Mouse (Mus musculus) embryo, embryonic 11 days (tissue): ENCODE results near the gene Prmt1.

Experiments
- DNase-seq: peaks from one replicate; pipeline ENCODE4 v3.0.0-alpha.2; 2015

The Prmt1 gene

GRCm38 (mm10) chr7:45012011-45012410, 25.6 kb upstream of the Prmt1 start:
- DNase-seq = no peak

- DNase-seq = no peak
Measured at GRCm38 (mm10) chr7:45008411-45008810, 22.0 kb upstream of the Prmt1 start.

GRCm38 (mm10) chr7:45007846-45008245, 21.5 kb upstream of the Prmt1 start:
- DNase-seq = no peak

- DNase-seq = no peak
Measured at GRCm38 (mm10) chr7:45007141-45007540, 20.8 kb upstream of the Prmt1 start.

- DNase-seq = no peak
Measured at GRCm38 (mm10) chr7:45006503-45006902, 20.1 kb upstream of the Prmt1 start.

- DNase-seq = no peak
Measured at GRCm38 (mm10) chr7:45005321-45005992, 19.1 kb upstream of the Prmt1 start.

- peak; percentile 28 for DNase-seq
Measured at GRCm38 (mm10) chr7:45004546-45004945, 18.2 kb upstream of the Prmt1 start.

GRCm38 (mm10) chr7:45002440-45002839, 16.1 kb upstream of the Prmt1 start:
- DNase-seq = no peak

GRCm38 (mm10) chr7:45000539-45001114, 14.3 kb upstream of the Prmt1 start:
- DNase-seq = no peak

- no peak for DNase-seq
Measured at GRCm38 (mm10) chr7:44999753-45000152, 13.4 kb upstream of the Prmt1 start.

GRCm38 (mm10) chr7:44998501-44998955, 12.2 kb upstream of the Prmt1 start, which contains the start of gene Bcl2l12:
TSS of gene Bcl2l12 (minus strand) at chr7:44998712.
- peak; percentile 61 for DNase-seq

GRCm38 (mm10) chr7:44997940-44998428, 11.6 kb upstream of the Prmt1 start:
- DNase-seq = no peak

- peak; percentile 98 for DNase-seq
Measured at GRCm38 (mm10) chr7:44997231-44997939, 11.0 kb upstream of the Prmt1 start, which contains the start of gene Irf3. TSS of gene Irf3 (plus strand) at chr7:44997648.

GRCm38 (mm10) chr7:44996672-44997071, 10.3 kb upstream of the Prmt1 start:
- no peak for DNase-seq

GRCm38 (mm10) chr7:44986879-44987718, 731 bp upstream of the Prmt1 start:
- DNase-seq = peak; percentile 86

GRCm38 (mm10) chr7:44985595-44986191, 675 bp downstream of the Prmt1 start:
- DNase-seq = peak; percentile 90

GRCm38 (mm10) chr7:44984833-44985164, 1.6 kb downstream of the Prmt1 start:
- no peak for DNase-seq

GRCm38 (mm10) chr7:44983944-44984832, 2.2 kb downstream of the Prmt1 start:
- no peak for DNase-seq

- peak; percentile 81 for DNase-seq
Measured at GRCm38 (mm10) chr7:44983085-44983484, 3.3 kb downstream of the Prmt1 start.

- DNase-seq = no peak
Measured at GRCm38 (mm10) chr7:44981539-44981938, 4.8 kb downstream of the Prmt1 start.

GRCm38 (mm10) chr7:44978300-44978699, 8.1 kb downstream of the Prmt1 start:
- DNase-seq = no peak

GRCm38 (mm10) chr7:44975117-44975419, 11.3 kb downstream of the Prmt1 start:
- no peak for DNase-seq
